Mouse (Mus musculus): ENCODE results near the gene Nr2e1. TPM values are rescaled to one million over a fixed set of nuclear protein-coding genes. Genes with fewer than 3 reads are reported as not detected.

The Nr2e1 gene
- polyA plus RNA-seq, 2 experiments, result not detected

GRCm38 (mm10) chr10:42587961-42588750 is 4.7 kb upstream of the Nr2e1 start:
- H3K4me2 ChIP-seq (ENCODE audit: low read depth), result no peak overlapping the region
- no peaks in the 10 kb centered on the region for H3K4me1 ChIP-seq (replicated peaks; ENCODE audit: control insufficient read depth in 2 of 2, insufficient read depth in 2 of 2, low read length in 1 of 2)
- H3K27ac ChIP-seq, result no peak overlapping the region
- no peaks in the 10 kb centered on the region for H3K36me3 ChIP-seq (replicated peaks; ENCODE audit: control insufficient read depth, insufficient read depth, low read depth)
- DNase-seq (ENCODE audit: low read depth in 3 of 3, low spot score in 3 of 3) (no peak), ATAC-seq (ENCODE audit: insufficient read depth) (no peak)
- peaks cover 98% of the 10 kb centered on the region for H3K27me3 ChIP-seq (ENCODE audit: control insufficient read depth, insufficient read depth, low read length)
- no peaks in the 10 kb centered on the region for H3K9me3 ChIP-seq (ENCODE audit: control insufficient read depth, low read length)
- no peak overlapping the region for H3K9ac ChIP-seq (replicated peaks)
- TF ChIP-seq CTCF (IDR thresholded peaks at IDR 0.05; ENCODE audit: low read depth) (no peak), EP300 (IDR thresholded peaks at IDR 0.05; ENCODE audit: low read depth) (no peak)
- 7% methylated on average over 8 of the region's 8 CpGs for WGBS (ENCODE audit: insufficient replicate concordance)
- no peak overlapping the region for H3K4me3 ChIP-seq (ENCODE audit: insufficient read depth in 1 of 2, low read depth in 2 of 2, low read length in 2 of 2)

GRCm38 (mm10) chr10:42585596-42586305 is 2.3 kb upstream of the Nr2e1 start:
- ATAC-seq (ENCODE audit: insufficient read depth) (no peak), DNase-seq (ENCODE audit: low read depth in 3 of 3, low spot score in 3 of 3) (no peak)
- Histone ChIP-seq H3K27ac (no peak overlapping the region), H3K9me3 (ENCODE audit: control insufficient read depth, low read length) (no peaks in the 10 kb centered on the region), H3K36me3 (replicated peaks; ENCODE audit: control insufficient read depth, insufficient read depth, low read depth) (no peaks in the 10 kb centered on the region), H3K4me3 (ENCODE audit: insufficient read depth in 1 of 2, low read depth in 2 of 2, low read length in 2 of 2) (no peak overlapping the region), H3K4me1 (replicated peaks; ENCODE audit: control insufficient read depth in 2 of 2, insufficient read depth in 2 of 2, low read length in 1 of 2) (no peaks in the 10 kb centered on the region), H3K9ac (replicated peaks) (no peak overlapping the region), H3K27me3 (ENCODE audit: control insufficient read depth, insufficient read depth, low read length) (peaks cover 98% of the 10 kb centered on the region), H3K4me2 (ENCODE audit: low read depth) (no peak overlapping the region)
- WGBS (ENCODE audit: insufficient replicate concordance), result 8% methylated on average over 22 of the region's 22 CpGs
- TF ChIP-seq CTCF (IDR thresholded peaks at IDR 0.05; ENCODE audit: low read depth) (no peak), EP300 (IDR thresholded peaks at IDR 0.05; ENCODE audit: low read depth) (no peak)

GRCm38 (mm10) chr10:42585156-42585555 is 1.7 kb upstream of the Nr2e1 start:
- Histone ChIP-seq H3K9me3 (ENCODE audit: control insufficient read depth, low read length) (no peaks in the 10 kb centered on the region), H3K27ac (no peak overlapping the region), H3K4me2 (ENCODE audit: low read depth) (no peak overlapping the region), H3K36me3 (replicated peaks; ENCODE audit: control insufficient read depth, insufficient read depth, low read depth) (no peaks in the 10 kb centered on the region), H3K9ac (replicated peaks) (no peak overlapping the region), H3K27me3 (ENCODE audit: control insufficient read depth, insufficient read depth, low read length) (peaks cover 98% of the 10 kb centered on the region), H3K4me3 (ENCODE audit: insufficient read depth in 1 of 2, low read depth in 2 of 2, low read length in 2 of 2) (no peak overlapping the region), H3K4me1 (replicated peaks; ENCODE audit: control insufficient read depth in 2 of 2, insufficient read depth in 2 of 2, low read length in 1 of 2) (no peaks in the 10 kb centered on the region)
- ATAC-seq (ENCODE audit: insufficient read depth), result no peak
- no peak for DNase-seq (ENCODE audit: low read depth in 3 of 3, low spot score in 3 of 3)
- 3% methylated on average over 8 of the region's 8 CpGs for WGBS (ENCODE audit: insufficient replicate concordance)
- TF ChIP-seq EP300 (IDR thresholded peaks at IDR 0.05; ENCODE audit: low read depth) (no peak), CTCF (IDR thresholded peaks at IDR 0.05; ENCODE audit: low read depth) (no peak)

- WGBS (ENCODE audit: insufficient replicate concordance), result 2% methylated on average over 37 of the region's 37 CpGs
- Histone ChIP-seq H3K9ac (replicated peaks) (no peak overlapping the region), H3K36me3 (replicated peaks; ENCODE audit: control insufficient read depth, insufficient read depth, low read depth) (no peaks in the 10 kb centered on the region), H3K4me2 (ENCODE audit: low read depth) (no peak overlapping the region), H3K4me3 (ENCODE audit: insufficient read depth in 1 of 2, low read depth in 2 of 2, low read length in 2 of 2) (no peak overlapping the region), H3K27me3 (ENCODE audit: control insufficient read depth, insufficient read depth, low read length) (peaks cover 98% of the 10 kb centered on the region), H3K9me3 (ENCODE audit: control insufficient read depth, low read length) (no peaks in the 10 kb centered on the region), H3K27ac (no peak overlapping the region), H3K4me1 (replicated peaks; ENCODE audit: control insufficient read depth in 2 of 2, insufficient read depth in 2 of 2, low read length in 1 of 2) (no peaks in the 10 kb centered on the region)
- DNase-seq (ENCODE audit: low read depth in 3 of 3, low spot score in 3 of 3) (no peak), ATAC-seq (ENCODE audit: insufficient read depth) (no peak)
- TF ChIP-seq EP300 (IDR thresholded peaks at IDR 0.05; ENCODE audit: low read depth) (no peak), CTCF (IDR thresholded peaks at IDR 0.05; ENCODE audit: low read depth) (no peak)
Observed at GRCm38 (mm10) chr10:42584436-42584983, 1.1 kb upstream of the Nr2e1 start.

- Histone ChIP-seq H3K4me1 (replicated peaks; ENCODE audit: control insufficient read depth in 2 of 2, insufficient read depth in 2 of 2, low read length in 1 of 2) (no peaks in the 10 kb centered on the region), H3K4me2 (ENCODE audit: low read depth) (no peak overlapping the region), H3K27ac (no peak overlapping the region), H3K27me3 (ENCODE audit: control insufficient read depth, insufficient read depth, low read length) (peaks cover 98% of the 10 kb centered on the region), H3K4me3 (ENCODE audit: insufficient read depth in 1 of 2, low read depth in 2 of 2, low read length in 2 of 2) (no peak overlapping the region), H3K9ac (replicated peaks) (no peak overlapping the region), H3K9me3 (ENCODE audit: control insufficient read depth, low read length) (no peaks in the 10 kb centered on the region), H3K36me3 (replicated peaks; ENCODE audit: control insufficient read depth, insufficient read depth, low read depth) (no peaks in the 10 kb centered on the region)
- ATAC-seq (ENCODE audit: insufficient read depth) (no peak), DNase-seq (ENCODE audit: low read depth in 3 of 3, low spot score in 3 of 3) (no peak)
- TF ChIP-seq EP300 (IDR thresholded peaks at IDR 0.05; ENCODE audit: low read depth) (no peak), CTCF (IDR thresholded peaks at IDR 0.05; ENCODE audit: low read depth) (no peak)
- 2% methylated on average over 32 of the region's 32 CpGs for WGBS (ENCODE audit: insufficient replicate concordance)
Observed at GRCm38 (mm10) chr10:42583902-42584435, 537 bp upstream of the Nr2e1 start.

Data from liver, embryonic 14.5 days (tissue).